Mouse (Mus musculus) Patski (cell line): ENCODE measurements around the gene Ccdc15. TPM values are rescaled to one million over a fixed set of nuclear protein-coding genes. Genes with fewer than 3 reads are reported as not detected.
"Not testable (repeated sequence)": the region's sequence is repeated elsewhere in the genome, so short reads cannot be mapped to it uniquely, and the experiment has no call there.

Source experiments
- ATAC-seq: fragments of 100-300 bp; one replicate; pipeline ENCODE4 v1.8.0; 2021
- CTCF ChIA-PET: fragments of 350-600 bp; sonication (Branson Sonifier 250); formaldehyde crosslinking; loops from one replicate; lab custom pipeline; 2022; ENCODE audit warnings: inconsistent platforms; lab: Charles Lee
- POLR2A ChIA-PET: fragments of 350-600 bp; sonication (Branson Sonifier 250); formaldehyde crosslinking; loops from one replicate; lab custom pipeline; 2022; ENCODE audit warnings: antibody characterized with exemption, inconsistent platforms; lab: Charles Lee
- DNase-seq: peaks from one replicate; pipeline ENCODE4 v3.0.0-alpha.2; 2011; ENCODE audit warnings: low read depth, low spot score
- H3K27me3 ChIP-seq: fragments of 371-371 bp; one replicate; pipeline ENCODE4 v1.5.1; 2021
- CTCF ChIP-seq: fragments of 100-300 bp; IDR thresholded peaks from one replicate; pipeline ENCODE4 v1.5.1; 2021
- in situ Hi-C: fragments of 300-500 bp; cut with MboI; formaldehyde crosslinking; loops from 3 replicates; pipeline ENCODE4 v1.11.1; 2018; ENCODE audit warnings: low pct_unique_long_range_greater_than_20kb, mixed read lengths
- polyA plus RNA-seq: library from polyadenylated mRNA; unstranded; gene quantifications from one replicate; pipeline ENCODE4 v1.2.3, GENCODE M21; 2021

The Ccdc15 gene
- polyA plus RNA-seq, 1 experiment from 2014 or later, result 1.3 TPM

- CTCF ChIA-PET, result interaction anchor here (1.6 kb wide), 1 partner anchor 22 kb away, joined by 3 read pairs; no protein-coding TSS in a partner anchor
- POLR2A ChIA-PET, result no interaction called here
- ATAC-seq (no peak), DNase-seq (no peak)
- TF ChIP-seq CTCF, result no peak
- in situ Hi-C loops, result no loop called here
- H3K27me3 ChIP-seq, result no peaks in the 10 kb centered on the region
Measured at GRCm38 (mm10) chr9:37351266-37351665, 3.0 kb upstream of the Ccdc15 start.

- no peak for DNase-seq
- no peak for ATAC-seq
- ChIA-PET POLR2A (no interaction called here), CTCF (no interaction called here)
- no peaks in the 10 kb centered on the region for H3K27me3 ChIP-seq
- in situ Hi-C loops, result no loop called here
- TF ChIP-seq CTCF, result no peak
Measured at GRCm38 (mm10) chr9:37349050-37349449, 818 bp upstream of the Ccdc15 start.

GRCm38 (mm10) chr9:37347184-37347987, 846 bp downstream of the Ccdc15 start:
- CTCF ChIA-PET, result no interaction called here
- no peak for DNase-seq
- in situ Hi-C loops, result no loop called here

GRCm38 (mm10) chr9:37345406-37345805, 2.8 kb downstream of the Ccdc15 start:
- H3K27me3 ChIP-seq, result no peaks in the 10 kb centered on the region
- TF ChIP-seq CTCF, result no peak
- ATAC-seq (no peak), DNase-seq (no peak)
- POLR2A ChIA-PET, result no interaction called here
- CTCF ChIA-PET, result no interaction called here
- in situ Hi-C loops, result no loop called here

More at GRCm38 (mm10) chr9:37347184-37347987, 846 bp downstream of the Ccdc15 start:
- POLR2A ChIA-PET, result no interaction called here
- peak; percentile 27 for ATAC-seq
- no peak for TF ChIP-seq CTCF
- H3K27me3 ChIP-seq, result no peaks in the 10 kb centered on the region

GRCm38 (mm10) chr9:37329456-37329855, 18.8 kb downstream of the Ccdc15 start:
- CTCF ChIA-PET, result interaction anchor here (0.9 to 2.1 kb wide), 12 partner anchors 9 to 413 kb away, joined by 3 to 10 read pairs (median 4); partner anchors contain the start of gene Slc37a2
- no peak for DNase-seq
- in situ Hi-C loops, result no loop called here
- peak; percentile 52 for TF ChIP-seq CTCF
- no peak for ATAC-seq
- POLR2A ChIA-PET, result no interaction called here
- H3K27me3 ChIP-seq, result no peaks in the 10 kb centered on the region

GRCm38 (mm10) chr9:37301720-37302119, 46.5 kb downstream of the Ccdc15 start:
- in situ Hi-C loops, result no loop called here
- no peak for TF ChIP-seq CTCF
- no peaks in the 10 kb centered on the region for H3K27me3 ChIP-seq
- ChIA-PET CTCF (interaction anchor here (0.7 kb wide), 1 partner anchor 11 kb away, joined by 3 read pairs; no protein-coding TSS in a partner anchor), POLR2A (no interaction called here)
- no peak for ATAC-seq
- no peak for DNase-seq

GRCm38 (mm10) chr9:37300501-37300900, 47.7 kb downstream of the Ccdc15 start:
- H3K27me3 ChIP-seq, POLR2A ChIA-PET, DNase-seq, in situ Hi-C loops, ATAC-seq: not testable (repeated sequence)
- CTCF ChIA-PET, result interaction anchor here (0.8 kb wide), 1 partner anchor 12 kb away, joined by 3 read pairs; no protein-coding TSS in a partner anchor

GRCm38 (mm10) chr9:37295586-37295985, 52.6 kb downstream of the Ccdc15 start:
- no peak for ATAC-seq
- ChIA-PET CTCF (interaction anchor here (1.0 to 2.4 kb wide), 4 partner anchors 9 to 324 kb away, joined by 3 to 6 read pairs (median 3); no protein-coding TSS in a partner anchor), POLR2A (no interaction called here)
- no peak for TF ChIP-seq CTCF
- in situ Hi-C loops, result no loop called here
- DNase-seq, result no peak
- no peaks in the 10 kb centered on the region for H3K27me3 ChIP-seq

- in situ Hi-C loops, result no loop called here
- DNase-seq (no peak), ATAC-seq (no peak)
- ChIA-PET CTCF (interaction anchor here (1.0 to 1.3 kb wide), 2 partner anchors 10 to 12 kb away, joined by 4 read pairs; no protein-coding TSS in a partner anchor), POLR2A (interaction anchor here (0.6 kb wide), 1 partner anchor 254 kb away, joined by 3 read pairs; no protein-coding TSS in a partner anchor)
- no peak for TF ChIP-seq CTCF
- H3K27me3 ChIP-seq, result no peaks in the 10 kb centered on the region
Measured at GRCm38 (mm10) chr9:37266622-37267021, 81.6 kb downstream of the Ccdc15 start.

GRCm38 (mm10) chr9:37255889-37256225, 92.4 kb downstream of the Ccdc15 start:
- ChIA-PET POLR2A (no interaction called here), CTCF (interaction anchor here (1.0 to 2.0 kb wide), 4 partner anchors 8 to 73 kb away, joined by 4 to 10 read pairs (median 5); no protein-coding TSS in a partner anchor)
- peak; percentile 75 for ATAC-seq
- in situ Hi-C loops, result no loop called here
- TF ChIP-seq CTCF, result peak; percentile 72
- peaks cover 4% of the 10 kb centered on the region for H3K27me3 ChIP-seq
- no peak for DNase-seq
